Mouse (Mus musculus) forebrain, embryonic 14.5 days (tissue): Measurements from ENCODE around the gene Myh9. TPM values are rescaled to one million over a fixed set of nuclear protein-coding genes. Genes with fewer than 3 reads are reported as not detected.

Source experiments
- ATAC-seq: fragments of 200-750 bp; cut with Nextera tagmentation; 2 replicates; pipeline ENCODE4 v1.8.0; 2017; ENCODE audit warnings: mild to moderate bottlenecking, moderate library complexity
- DNase-seq: peaks from one replicate; pipeline ENCODE4 v3.0.0-alpha.2; 2015; ENCODE audit warnings: low spot score
- H3K27ac ChIP-seq: fragments of 300-500 bp; sonication (generic); 2 replicates; pipeline ENCODE4 v1.5.1; 2014; ENCODE audit warnings: low read depth, mild to moderate bottlenecking, control low read depth, low read length, moderate library complexity
- H3K27me3 ChIP-seq: fragments of 300-500 bp; sonication (generic); replicated peaks from 2 replicates; pipeline ENCODE4 v1.6.1; 2014; ENCODE audit warnings: low read length, control low read depth, mixed read lengths; ENCODE audit not compliant: control insufficient read depth, insufficient read depth
- H3K36me3 ChIP-seq: fragments of 300-500 bp; sonication (generic); 2 replicates; pipeline ENCODE4 v1.6.1; 2014; ENCODE audit warnings: low read length, control low read depth; ENCODE audit not compliant: control insufficient read depth, insufficient read depth
- H3K4me1 ChIP-seq: fragments of 300-500 bp; sonication (generic); 2 replicates; pipeline ENCODE4 v1.6.1; 2014; ENCODE audit warnings: antibody characterized with exemption, low read length, control low read depth; ENCODE audit not compliant: control insufficient read depth, insufficient read depth
- H3K4me2 ChIP-seq: fragments of 300-500 bp; sonication (generic); 2 replicates; pipeline ENCODE4 v1.6.1; 2014; ENCODE audit warnings: mild to moderate bottlenecking, control low read depth, low read length
- H3K4me3 ChIP-seq: fragments of 300-500 bp; sonication (generic); 2 replicates; pipeline ENCODE4 v1.5.1; 2014; ENCODE audit warnings: low read depth, low read length, control low read depth
- H3K9ac ChIP-seq: fragments of 300-500 bp; sonication (generic); 2 replicates; pipeline ENCODE4 v1.6.1; 2014; ENCODE audit warnings: mild to moderate bottlenecking, low read length, control low read depth, moderate library complexity
- H3K9me3 ChIP-seq: fragments of 300-500 bp; sonication (generic); replicated peaks from 2 replicates; pipeline ENCODE4 v1.6.1; 2016; ENCODE audit warnings: low read length, control low read depth, mixed read lengths; ENCODE audit not compliant: control insufficient read depth
- WGBS: fragments of 180-500 bp; shearing (Covaris S2); extraction: QIAGEN DNeasy Blood & Tissue Kit; methylation state at CpG from one replicate; pipeline ENCODE4 v1.1.7; 2014; 5-methylcytosine and 5-hydroxymethylcytosine counted together
- polyA plus RNA-seq: library from polyadenylated mRNA; unstranded; fragments of >200 nt; fragmentation: Nextera tagmentation; extraction: Ambion mirVana; gene quantifications from 2 replicates; pipeline ENCODE4 v1.2.1, GENCODE M21; 2014

The Myh9 gene
- polyA plus RNA-seq, 1 experiment from 2014 or later, result 10.8 TPM

- WGBS, result 81% methylated on average over 4 of the region's 4 CpGs
- H3K36me3 ChIP-seq, result peaks cover 33% of the 10 kb centered on the region
- DNase-seq (no peak), ATAC-seq (no peak)
- H3K9ac ChIP-seq, result no peak overlapping the region
- H3K9me3 ChIP-seq, result no peaks in the 10 kb centered on the region
- H3K4me2 ChIP-seq, result no peak overlapping the region
- H3K4me1 ChIP-seq, result no peaks in the 10 kb centered on the region
- H3K27ac ChIP-seq, result no peak overlapping the region
- H3K27me3 ChIP-seq, result no peaks in the 10 kb centered on the region
- no peak overlapping the region for H3K4me3 ChIP-seq
Observed at GRCm38 (mm10) chr15:77802992-77803391, 39.0 kb downstream of the Myh9 start.

DNA sequence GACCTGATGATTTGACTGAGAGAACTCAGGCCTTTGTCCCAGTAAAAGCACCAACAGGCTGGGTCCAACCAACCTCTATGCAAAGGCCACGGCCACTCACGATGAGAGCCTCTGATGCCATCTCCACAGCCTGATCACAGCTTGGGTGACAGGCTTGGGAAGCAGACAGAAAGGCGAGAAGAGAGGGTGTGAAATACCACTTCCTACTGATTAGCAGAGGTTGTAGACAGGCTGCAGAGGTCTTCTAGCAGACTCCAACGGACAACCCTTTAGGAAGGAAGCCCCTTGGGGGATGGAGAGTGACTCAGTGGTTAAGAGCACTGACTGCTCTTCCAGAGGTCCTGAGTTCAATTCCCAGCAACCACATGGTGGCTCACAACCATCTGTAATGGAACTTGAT, 40.8 kb downstream of the Myh9 start:
- Histone ChIP-seq H3K9me3 (no peaks in the 10 kb centered on the region), H3K27ac (no peak overlapping the region), H3K36me3 (peaks cover 17% of the 10 kb centered on the region), H3K4me1 (no peaks in the 10 kb centered on the region), H3K4me2 (no peak overlapping the region), H3K4me3 (no peak overlapping the region), H3K27me3 (no peaks in the 10 kb centered on the region), H3K9ac (no peak overlapping the region)
- DNase-seq (no peak), ATAC-seq (no peak)
- WGBS, result 86% methylated on average over 4 of the region's 4 CpGs

GRCm38 (mm10) chr15:77800511-77800910, 41.5 kb downstream of the Myh9 start:
- Histone ChIP-seq H3K27me3 (no peaks in the 10 kb centered on the region), H3K4me2 (no peak overlapping the region), H3K9me3 (no peaks in the 10 kb centered on the region), H3K36me3 (peaks cover 17% of the 10 kb centered on the region), H3K9ac (no peak overlapping the region), H3K27ac (no peak overlapping the region), H3K4me3 (no peak overlapping the region), H3K4me1 (no peaks in the 10 kb centered on the region)
- no peak for DNase-seq
- no peak for ATAC-seq

GRCm38 (mm10) chr15:77799491-77800474, 42.2 kb downstream of the Myh9 start:
- no peak for ATAC-seq
- 88% methylated on average over 8 of the region's 8 CpGs for WGBS
- H3K4me1 ChIP-seq, result no peaks in the 10 kb centered on the region
- H3K27ac ChIP-seq, result peak overlapping the region; percentile 66; the same call in 1 of the 2 replicates
- no peaks in the 10 kb centered on the region for H3K27me3 ChIP-seq
- DNase-seq, result no peak
- H3K4me3 ChIP-seq, result no peak overlapping the region
- H3K4me2 ChIP-seq, result no peak overlapping the region
- peaks cover 19% of the 10 kb centered on the region for H3K36me3 ChIP-seq
- no peak overlapping the region for H3K9ac ChIP-seq
- H3K9me3 ChIP-seq, result no peaks in the 10 kb centered on the region

- H3K4me1 ChIP-seq, result no peaks in the 10 kb centered on the region
- peak overlapping the region; percentile 21; the same call in 1 of the 2 replicates for H3K9ac ChIP-seq
- peaks cover 25% of the 10 kb centered on the region for H3K36me3 ChIP-seq
- no peaks in the 10 kb centered on the region for H3K27me3 ChIP-seq
- H3K9me3 ChIP-seq, result no peaks in the 10 kb centered on the region
- DNase-seq, result no peak
- ATAC-seq, result no peak
- no peak overlapping the region for H3K4me2 ChIP-seq
- H3K4me3 ChIP-seq, result no peak overlapping the region
- WGBS, result 34% methylated on average over 14 of the region's 14 CpGs
- H3K27ac ChIP-seq, result peak overlapping the region; percentile 66
Observed at GRCm38 (mm10) chr15:77798664-77799490, 43.1 kb downstream of the Myh9 start.

DNA sequence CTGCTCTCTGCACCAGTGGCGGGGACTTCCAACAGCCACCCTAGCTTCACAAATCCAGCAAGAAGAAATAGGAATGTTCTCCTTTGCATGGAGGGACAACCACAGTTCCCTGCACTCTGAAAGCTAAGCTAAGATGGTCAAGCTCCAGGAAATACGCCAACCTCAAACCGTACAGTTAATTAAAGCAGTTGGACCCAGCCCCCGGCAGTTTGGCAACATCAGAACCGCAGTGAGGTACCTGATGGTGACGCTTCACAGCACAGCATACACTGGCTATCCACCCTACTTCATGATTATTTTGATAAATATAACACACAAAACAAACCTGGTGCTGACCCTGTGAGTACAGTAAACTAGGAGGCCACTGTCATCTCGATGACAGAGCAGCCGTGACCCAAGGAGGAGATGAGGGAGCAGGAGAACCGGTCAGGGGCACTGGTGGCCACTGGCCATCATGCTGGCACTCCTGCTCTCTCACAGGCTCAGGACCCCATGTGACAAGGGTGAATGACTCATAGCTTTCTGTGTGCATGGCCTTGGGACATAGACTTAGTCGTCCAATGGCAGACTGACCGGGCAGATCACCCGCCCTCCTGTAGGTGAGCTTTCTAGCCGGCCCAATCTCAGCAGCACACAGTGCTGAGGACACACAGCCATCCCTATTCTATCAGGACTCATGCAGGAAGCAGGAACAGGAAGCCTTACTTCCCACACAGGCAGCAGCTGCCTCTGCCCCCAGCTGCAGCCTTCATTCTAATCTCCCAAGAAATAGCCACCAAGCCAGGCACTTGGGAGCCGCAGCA, 44.2 kb downstream of the Myh9 start:
- H3K9ac ChIP-seq, result no peak overlapping the region
- 85% methylated on average over 14 of the region's 14 CpGs for WGBS
- ATAC-seq, result no peak

GRCm38 (mm10) chr15:77796409-77797035, 45.5 kb downstream of the Myh9 start:
- Histone ChIP-seq H3K4me3 (no peak overlapping the region), H3K9me3 (no peaks in the 10 kb centered on the region), H3K27me3 (no peaks in the 10 kb centered on the region), H3K4me2 (no peak overlapping the region), H3K4me1 (no peaks in the 10 kb centered on the region), H3K27ac (no peak overlapping the region), H3K9ac (no peak overlapping the region), H3K36me3 (peaks cover 24% of the 10 kb centered on the region; the same call in 1 of the 2 replicates)
- DNase-seq (no peak), ATAC-seq (no peak)
- WGBS, result 97% methylated on average over 26 of the region's 26 CpGs

More for the DNA sequence above, 44.2 kb downstream of the Myh9 start:
- Histone ChIP-seq H3K4me2 (no peak overlapping the region), H3K4me3 (no peak overlapping the region), H3K9me3 (no peaks in the 10 kb centered on the region), H3K4me1 (no peaks in the 10 kb centered on the region), H3K27me3 (no peaks in the 10 kb centered on the region), H3K36me3 (peaks cover 23% of the 10 kb centered on the region; the same call in 1 of the 2 replicates), H3K27ac (peak overlapping the region; percentile 66; the same call in 1 of the 2 replicates)
- no peak for DNase-seq

DNA sequence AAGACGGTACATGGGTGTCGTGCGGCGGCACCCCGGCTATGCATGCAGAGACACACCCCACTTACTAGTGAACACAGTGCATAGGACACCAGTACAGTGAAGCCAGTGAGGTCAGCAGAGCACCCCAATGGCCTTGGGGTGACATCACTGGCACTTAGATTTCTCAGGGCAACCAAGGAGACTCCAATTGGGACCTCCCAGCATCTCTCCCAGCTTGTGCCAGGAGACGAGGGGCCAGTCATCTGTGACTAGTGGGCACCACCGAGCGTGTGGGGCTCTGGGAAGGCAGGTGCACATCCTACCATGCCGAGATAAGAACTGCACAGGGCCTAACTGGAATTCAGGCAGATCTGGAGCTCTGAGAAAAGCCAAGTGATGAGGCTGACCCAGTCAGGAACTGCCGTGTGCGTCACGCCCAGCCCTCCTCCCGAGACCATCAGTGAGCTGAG, 47.0 kb downstream of the Myh9 start:
- no peaks in the 10 kb centered on the region for H3K9me3 ChIP-seq
- H3K4me3 ChIP-seq, result no peak overlapping the region
- DNase-seq (no peak), ATAC-seq (no peak)
- 93% methylated on average over 13 of the region's 13 CpGs for WGBS
- H3K27ac ChIP-seq, result no peak overlapping the region
- peaks cover 36% of the 10 kb centered on the region for H3K36me3 ChIP-seq
- no peak overlapping the region for H3K9ac ChIP-seq
- H3K4me1 ChIP-seq, result no peaks in the 10 kb centered on the region
- H3K4me2 ChIP-seq, result no peak overlapping the region
- no peaks in the 10 kb centered on the region for H3K27me3 ChIP-seq
